Mouse (Mus musculus) embryonic facial prominence, embryonic 13.5 days (tissue): Measurements from ENCODE around the gene Epha8. TPM values are rescaled to one million over a fixed set of nuclear protein-coding genes. Genes with fewer than 3 reads are reported as not detected.

Experiments used
- ATAC-seq: fragments of 200-750 bp; cut with Nextera tagmentation; 2 replicates; pipeline ENCODE4 v1.8.0; 2017; ENCODE audit warnings: low read depth; ENCODE audit not compliant: insufficient number of reproducible peaks, insufficient read depth, low FRiP score, low TSS enrichment
- H3K27ac ChIP-seq: fragments of 300-500 bp; sonication (generic); 2 replicates; pipeline ENCODE4 v1.5.1; 2015; ENCODE audit warnings: moderate library complexity, mild to moderate bottlenecking, inconsistent platforms
- H3K27me3 ChIP-seq: fragments of 300-500 bp; sonication (generic); 2 replicates; pipeline ENCODE4 v1.6.1; 2015; ENCODE audit warnings: mild to moderate bottlenecking, inconsistent platforms
- H3K36me3 ChIP-seq: fragments of 300-500 bp; sonication (generic); 2 replicates; pipeline ENCODE4 v1.6.1; 2015; ENCODE audit warnings: mild to moderate bottlenecking, inconsistent platforms
- H3K4me1 ChIP-seq: fragments of 300-500 bp; sonication (generic); 2 replicates; pipeline ENCODE4 v1.6.1; 2015; ENCODE audit warnings: inconsistent platforms
- H3K4me2 ChIP-seq: fragments of 300-500 bp; sonication (generic); 2 replicates; pipeline ENCODE4 v1.6.1; 2015; ENCODE audit warnings: moderate library complexity, mild to moderate bottlenecking, inconsistent platforms
- H3K4me3 ChIP-seq: fragments of 300-500 bp; sonication (generic); 2 replicates; pipeline ENCODE4 v1.5.1; 2015; ENCODE audit warnings: mild to moderate bottlenecking, inconsistent platforms
- H3K9ac ChIP-seq: fragments of 300-500 bp; sonication (generic); 2 replicates; pipeline ENCODE4 v1.6.1; 2015; ENCODE audit warnings: mild to moderate bottlenecking, inconsistent platforms
- H3K9me3 ChIP-seq: fragments of 300-500 bp; sonication (generic); 2 replicates; pipeline ENCODE4 v1.6.1; 2016; ENCODE audit warnings: inconsistent platforms
- WGBS: fragments of 180-500 bp; shearing (Covaris S2); methylation state at CpG from one replicate; pipeline ENCODE4 v1.1.7; 2015; ENCODE audit warnings: mixed read lengths; 5-methylcytosine and 5-hydroxymethylcytosine counted together
- polyA plus RNA-seq: library from polyadenylated mRNA; unstranded; fragments of >200 nt; fragmentation: Nextera tagmentation; extraction: Ambion mirVana; gene quantifications from 2 replicates; pipeline ENCODE4 v1.2.1, GENCODE M21; 2015

The Epha8 gene
- polyA plus RNA-seq, 1 experiment from 2014 or later: 1.4 TPM

DNA sequence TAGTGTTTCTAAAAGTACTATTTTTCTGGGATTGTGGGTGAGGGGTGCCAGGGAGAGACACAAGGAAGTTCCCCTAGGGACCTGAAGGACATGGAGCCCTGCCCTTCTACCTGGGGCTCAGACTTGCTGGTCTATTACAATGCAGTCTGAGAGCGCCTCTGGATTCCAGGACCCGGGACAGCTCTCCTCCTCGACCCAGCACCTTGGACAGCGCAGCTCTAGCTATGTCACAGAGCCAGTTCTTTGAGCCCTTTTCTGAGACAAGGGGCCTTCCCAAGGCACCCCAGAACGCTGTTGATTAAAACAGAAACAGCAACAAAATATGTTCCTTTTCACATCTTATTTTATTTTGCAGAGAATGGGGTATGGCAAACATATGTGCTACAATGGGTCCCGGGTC is 32.1 kb downstream of the Epha8 start:
- Histone ChIP-seq H3K27ac (no peak overlapping the region), H3K4me1 (no peaks in the 10 kb centered on the region), H3K9ac (no peak overlapping the region), H3K9me3 (no peaks in the 10 kb centered on the region), H3K36me3 (no peaks in the 10 kb centered on the region), H3K4me3 (no peak overlapping the region), H3K4me2 (no peak overlapping the region), H3K27me3 (peaks cover 40% of the 10 kb centered on the region)
- WGBS: 2% methylated on average over 6 of the region's 6 CpGs
- no peak for ATAC-seq

GRCm38 (mm10) chr4:136919526-136919925 is 37.1 kb downstream of the Epha8 start:
- no peak overlapping the region for H3K27ac ChIP-seq
- H3K9me3 ChIP-seq: no peaks in the 10 kb centered on the region
- H3K36me3 ChIP-seq: no peaks in the 10 kb centered on the region
- peaks cover 11% of the 10 kb centered on the region; the same call in 1 of the 2 replicates for H3K27me3 ChIP-seq
- H3K9ac ChIP-seq: no peak overlapping the region
- no peak overlapping the region for H3K4me2 ChIP-seq
- 0 out of 2 replicates have a peak, but pooled peaks cover 2% of the 10 kb centered on the region for H3K4me1 ChIP-seq
- no peak for ATAC-seq
- 74% methylated on average over 3 of the region's 3 CpGs for WGBS
- no peak overlapping the region for H3K4me3 ChIP-seq

- H3K27ac ChIP-seq: no peak overlapping the region
- peaks cover 15% of the 10 kb centered on the region; the same call in 1 of the 2 replicates for H3K27me3 ChIP-seq
- no peaks in the 10 kb centered on the region for H3K9me3 ChIP-seq
- 0 out of 2 replicates have a peak, but pooled peaks cover 2% of the 10 kb centered on the region for H3K4me1 ChIP-seq
- H3K4me2 ChIP-seq: no peak overlapping the region
- H3K4me3 ChIP-seq: no peak overlapping the region
- H3K36me3 ChIP-seq: no peaks in the 10 kb centered on the region
- no peak for ATAC-seq
- no peak overlapping the region for H3K9ac ChIP-seq
- 85% methylated on average over 8 of the region's 8 CpGs for WGBS
Observed at GRCm38 (mm10) chr4:136918834-136919233, 37.8 kb downstream of the Epha8 start.

- H3K9me3 ChIP-seq: no peaks in the 10 kb centered on the region
- H3K27me3 ChIP-seq: peaks cover 27% of the 10 kb centered on the region
- no peak overlapping the region for H3K4me3 ChIP-seq
- ATAC-seq: no peak
- 0 out of 2 replicates have a peak, but pooled peaks cover 2% of the 10 kb centered on the region for H3K4me1 ChIP-seq
- no peak overlapping the region for H3K27ac ChIP-seq
- 35% methylated on average over 7 of the region's 7 CpGs for WGBS
- no peak overlapping the region for H3K9ac ChIP-seq
- H3K36me3 ChIP-seq: no peaks in the 10 kb centered on the region
- H3K4me2 ChIP-seq: no peak overlapping the region
Observed at GRCm38 (mm10) chr4:136917165-136917524, 39.5 kb downstream of the Epha8 start.

GRCm38 (mm10) chr4:136916359-136917164 is 40.1 kb downstream of the Epha8 start:
- Histone ChIP-seq H3K9ac (no peak overlapping the region), H3K4me3 (no peak overlapping the region), H3K9me3 (no peaks in the 10 kb centered on the region), H3K27me3 (peaks cover 33% of the 10 kb centered on the region), H3K4me1 (peaks cover 6% of the 10 kb centered on the region; the same call in 1 of the 2 replicates), H3K4me2 (no peak overlapping the region), H3K27ac (no peak overlapping the region), H3K36me3 (no peaks in the 10 kb centered on the region)
- WGBS: 70% methylated on average over 20 of the region's 20 CpGs
- no peak for ATAC-seq

DNA sequence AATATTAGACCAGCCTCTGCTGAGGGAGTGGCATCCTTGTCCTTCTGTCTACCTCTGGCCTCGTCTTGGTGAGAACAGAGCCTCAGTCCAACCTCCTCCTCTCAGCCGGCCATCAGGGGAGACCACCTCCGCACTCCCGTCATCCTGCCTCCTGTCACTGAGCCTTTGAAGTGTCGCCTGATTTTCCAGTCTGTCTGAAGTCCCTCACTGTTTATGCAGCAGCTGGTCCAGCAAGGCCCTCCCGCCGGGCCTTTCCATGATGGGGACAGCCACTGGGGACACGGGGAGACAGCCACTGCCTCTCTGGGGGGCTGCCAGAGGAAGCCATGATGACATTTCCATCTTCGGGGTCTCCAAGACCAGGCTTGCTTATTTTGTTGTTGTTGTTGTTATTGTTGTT is 43.8 kb downstream of the Epha8 start:
- Histone ChIP-seq H3K4me1 (peaks cover 10% of the 10 kb centered on the region; the same call in 1 of the 2 replicates), H3K4me3 (no peak overlapping the region), H3K9me3 (no peaks in the 10 kb centered on the region), H3K36me3 (no peaks in the 10 kb centered on the region), H3K27ac (no peak overlapping the region), H3K9ac (no peak overlapping the region), H3K27me3 (peaks cover 59% of the 10 kb centered on the region), H3K4me2 (no peak overlapping the region)
- no peak for ATAC-seq
- 18% methylated on average over 9 of the region's 9 CpGs for WGBS

DNA sequence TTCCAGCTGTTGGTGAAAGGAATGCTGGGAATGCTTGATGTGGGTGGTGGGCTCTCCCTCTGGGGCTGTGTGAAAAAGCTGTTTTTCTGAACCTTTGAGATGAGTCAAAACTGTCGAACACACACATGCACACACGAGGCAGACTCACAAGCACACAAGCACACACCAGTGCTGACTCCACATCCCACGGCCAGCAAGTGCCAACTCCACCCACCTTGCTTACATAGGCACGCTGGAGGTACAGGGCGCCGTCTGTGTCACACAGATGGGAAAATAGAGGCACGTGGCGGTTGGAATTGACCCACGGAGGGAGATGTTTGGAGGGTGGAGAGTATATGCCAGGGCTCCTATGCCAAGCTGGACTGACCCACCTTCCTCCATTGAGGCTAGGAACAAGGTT is 44.8 kb downstream of the Epha8 start:
- Histone ChIP-seq H3K36me3 (no peaks in the 10 kb centered on the region), H3K4me3 (no peak overlapping the region), H3K4me2 (no peak overlapping the region), H3K9me3 (no peaks in the 10 kb centered on the region), H3K27me3 (peaks cover 60% of the 10 kb centered on the region), H3K4me1 (peaks cover 8% of the 10 kb centered on the region; the same call in 1 of the 2 replicates), H3K27ac (no peak overlapping the region), H3K9ac (no peak overlapping the region)
- WGBS: 41% methylated on average over 9 of the region's 9 CpGs
- ATAC-seq: no peak

GRCm38 (mm10) chr4:136911211-136911646 is 45.4 kb downstream of the Epha8 start:
- Histone ChIP-seq H3K4me3 (no peak overlapping the region), H3K4me1 (peaks cover 8% of the 10 kb centered on the region; the same call in 1 of the 2 replicates), H3K9ac (no peak overlapping the region), H3K9me3 (no peaks in the 10 kb centered on the region), H3K36me3 (no peaks in the 10 kb centered on the region), H3K27me3 (peaks cover 66% of the 10 kb centered on the region), H3K27ac (no peak overlapping the region), H3K4me2 (0 out of 2 replicates have a peak overlapping the region, but pooled peaks have one; percentile 2)
- 3% methylated on average over 17 of the region's 17 CpGs for WGBS
- ATAC-seq: no peak

- Histone ChIP-seq H3K9ac (no peak overlapping the region), H3K4me2 (no peak overlapping the region), H3K27me3 (peaks cover 78% of the 10 kb centered on the region), H3K9me3 (no peaks in the 10 kb centered on the region), H3K4me3 (no peak overlapping the region), H3K4me1 (peaks cover 8% of the 10 kb centered on the region; the same call in 1 of the 2 replicates), H3K36me3 (no peaks in the 10 kb centered on the region), H3K27ac (no peak overlapping the region)
- no peak for ATAC-seq
Observed at GRCm38 (mm10) chr4:136907809-136908208, 48.8 kb downstream of the Epha8 start.

DNA sequence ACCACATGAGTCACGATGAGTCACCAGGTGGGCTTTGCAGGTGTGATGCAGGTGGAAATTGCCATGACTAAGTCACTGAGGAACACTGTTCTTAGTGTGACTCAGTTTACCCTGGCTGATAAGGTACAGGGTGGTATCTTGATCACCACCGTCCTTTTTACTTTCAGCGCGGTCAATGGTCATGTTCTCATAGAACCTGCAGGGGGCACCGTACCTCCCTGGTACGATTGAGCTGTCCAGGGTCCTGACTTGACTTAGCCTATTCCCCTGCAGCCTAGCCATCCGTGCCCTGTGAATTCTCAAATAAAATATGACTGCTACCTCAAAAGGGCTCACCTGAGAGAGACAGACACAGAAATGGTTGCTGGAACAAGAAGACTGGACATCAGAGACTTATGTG is 49.6 kb downstream of the Epha8 start:
- no peak overlapping the region for H3K27ac ChIP-seq
- H3K4me3 ChIP-seq: no peak overlapping the region
- peaks cover 75% of the 10 kb centered on the region for H3K27me3 ChIP-seq
- H3K9me3 ChIP-seq: no peaks in the 10 kb centered on the region
- no peaks in the 10 kb centered on the region for H3K36me3 ChIP-seq
- 15% methylated on average over 7 of the region's 7 CpGs for WGBS
- no peak overlapping the region for H3K9ac ChIP-seq
- no peak for ATAC-seq
- peaks cover 8% of the 10 kb centered on the region; the same call in 1 of the 2 replicates for H3K4me1 ChIP-seq
- H3K4me2 ChIP-seq: no peak overlapping the region

- no peaks in the 10 kb centered on the region for H3K36me3 ChIP-seq
- no peak overlapping the region for H3K27ac ChIP-seq
- H3K4me1 ChIP-seq: no peaks in the 10 kb centered on the region
- no peak overlapping the region for H3K4me3 ChIP-seq
- peaks cover 56% of the 10 kb centered on the region for H3K27me3 ChIP-seq
- no peak overlapping the region for H3K4me2 ChIP-seq
- no peak overlapping the region for H3K9ac ChIP-seq
- WGBS: 2% methylated on average over 23 of the region's 23 CpGs
- ATAC-seq: no peak
- no peaks in the 10 kb centered on the region for H3K9me3 ChIP-seq
Observed at GRCm38 (mm10) chr4:136904767-136905539, 51.7 kb downstream of the Epha8 start.
